Mouse (Mus musculus) lung, adult 10 weeks (tissue): ENCODE measurements around the gene Got1. TPM values are rescaled to one million over a fixed set of nuclear protein-coding genes. Genes with fewer than 3 reads are reported as not detected.

Experiments used
- polyA plus RNA-seq: library from polyadenylated mRNA; stranded (reverse); fragments of 350-450 nt; fragmentation: Illumina TruSeq; extraction: RNeasy Lipid Tissue Mini Kit (QIAGEN cat#74804); gene quantifications from one replicate; pipeline ENCODE4 v1.2.3, GENCODE M21; 2014; ENCODE audit warnings: low read depth, low replicate concordance; ENCODE audit not compliant: insufficient read depth

Got1 gene
- polyA plus RNA-seq: 16.6 TPM

GRCm38 (mm10) chr19:43524187-43525103 is at the start of gene Got1:
Gene Got1, minus strand, starts transcription at chr19:43524605.

Other genes starting within 250 kb of the Got1 start
- gene Hpse2, start 136.2 kb downstream of the Got1 start, polyA plus RNA-seq: 0.58 TPM
- gene Cnnm1, start 84.2 kb downstream of the Got1 start, polyA plus RNA-seq: not detected
- not detected for gene Nkx2-3, start 87.7 kb upstream of the Got1 start, polyA plus RNA-seq
- gene Slc25a28, start 150.3 kb upstream of the Got1 start, polyA plus RNA-seq: 27.3 TPM
- gene Entpd7, start 165.1 kb upstream of the Got1 start, polyA plus RNA-seq: 0.87 TPM
- 9.2 TPM for gene Cutc, start 228.4 kb upstream of the Got1 start, polyA plus RNA-seq
- gene Cox15, start 228.4 kb upstream of the Got1 start, polyA plus RNA-seq: 5.3 TPM